Mouse (Mus musculus): ENCODE measurements around the gene Adamts10. TPM values are rescaled to one million over a fixed set of nuclear protein-coding genes. Genes with fewer than 3 reads are reported as not detected.

Adamts10 gene
- polyA plus RNA-seq, 1 experiment from 2014 or later = 15.4 TPM

GRCm38 (mm10) chr17:33512441-33513415 is 11.3 kb upstream of the Adamts10 start:
- in situ Hi-C loops (cut with MboI; ENCODE audit: low pct_unique_long_range_greater_than_20kb) = no loop called here
- TF ChIP-seq CTCF (IDR thresholded peaks at IDR 0.05) = no peak
- ChIA-PET CTCF (no interaction called here), POLR2A (no interaction called here)
- ATAC-seq (no peak), DNase-seq (ENCODE audit: low read depth, low spot score) (no peak)
- H3K27me3 ChIP-seq = peaks cover 23% of the 10 kb centered on the region

- peak; percentile 60 for TF ChIP-seq CTCF (IDR thresholded peaks at IDR 0.05)
- in situ Hi-C loops (cut with MboI; ENCODE audit: low pct_unique_long_range_greater_than_20kb) = no loop called here
- CTCF ChIA-PET = no interaction called here
- POLR2A ChIA-PET = no interaction called here
- peaks cover 24% of the 10 kb centered on the region for H3K27me3 ChIP-seq
- DNase-seq (ENCODE audit: low read depth, low spot score) (no peak), ATAC-seq (no peak)
These were observed 10.1 kb upstream of the Adamts10 start for GRCm38 (mm10) chr17:33513874-33514273.

GRCm38 (mm10) chr17:33520366-33520765 is 3.6 kb upstream of the Adamts10 start:
- peaks cover 8% of the 10 kb centered on the region for H3K27me3 ChIP-seq
- ATAC-seq = no peak
- POLR2A ChIA-PET = no interaction called here
- no peak for TF ChIP-seq CTCF (IDR thresholded peaks at IDR 0.05)
- no peak for DNase-seq (ENCODE audit: low read depth, low spot score)
- CTCF ChIA-PET = no interaction called here
- in situ Hi-C loops (cut with MboI; ENCODE audit: low pct_unique_long_range_greater_than_20kb) = loop anchor here (10.0 kb wide), 1 partner anchor 284 kb away; no protein-coding TSS in a partner anchor

GRCm38 (mm10) chr17:33523431-33523917 is 530 bp upstream of the Adamts10 start:
- no peak for TF ChIP-seq CTCF (IDR thresholded peaks at IDR 0.05)
- ATAC-seq = no peak
- ChIA-PET CTCF (no interaction called here), POLR2A (no interaction called here)
- no peak for DNase-seq (ENCODE audit: low read depth, low spot score)
- in situ Hi-C loops (cut with MboI; ENCODE audit: low pct_unique_long_range_greater_than_20kb) = loop anchor here (10.0 kb wide), 1 partner anchor 281 kb away; no protein-coding TSS in a partner anchor
- no peaks in the 10 kb centered on the region for H3K27me3 ChIP-seq

- no peaks in the 10 kb centered on the region for H3K27me3 ChIP-seq
- no peak for ATAC-seq
- ChIA-PET POLR2A (interaction anchor here (0.6 kb wide), 1 partner anchor 105 kb away, joined by 4 read pairs; no protein-coding TSS in a partner anchor), CTCF (no interaction called here)
- no peak for TF ChIP-seq CTCF (IDR thresholded peaks at IDR 0.05)
- DNase-seq (ENCODE audit: low read depth, low spot score) = no peak
- in situ Hi-C loops (cut with MboI; ENCODE audit: low pct_unique_long_range_greater_than_20kb) = loop anchor here (10.0 kb wide), 1 partner anchor 280 kb away; no protein-coding TSS in a partner anchor
These were observed 886 bp downstream of the Adamts10 start for GRCm38 (mm10) chr17:33524806-33525373.

GRCm38 (mm10) chr17:33526506-33526905 is 2.5 kb downstream of the Adamts10 start:
- TF ChIP-seq CTCF (IDR thresholded peaks at IDR 0.05) = no peak
- ChIA-PET CTCF (no interaction called here), POLR2A (interaction anchor here (0.5 kb wide), 1 partner anchor 25 kb away, joined by 4 read pairs; no protein-coding TSS in a partner anchor)
- no peak for ATAC-seq
- H3K27me3 ChIP-seq = no peaks in the 10 kb centered on the region
- DNase-seq (ENCODE audit: low read depth, low spot score) = no peak
- in situ Hi-C loops (cut with MboI; ENCODE audit: low pct_unique_long_range_greater_than_20kb) = loop anchor here (10.0 kb wide), 1 partner anchor 278 kb away; no protein-coding TSS in a partner anchor

- DNase-seq (ENCODE audit: low read depth, low spot score) = no peak
- in situ Hi-C loops (cut with MboI; ENCODE audit: low pct_unique_long_range_greater_than_20kb) = loop anchor here (5.0 to 10.0 kb wide), 2 partner anchors 97 to 286 kb away; partner anchors contain the start of genes Ndufa7 and Rps28
- no peaks in the 10 kb centered on the region for H3K27me3 ChIP-seq
- peak; percentile 87 for TF ChIP-seq CTCF (IDR thresholded peaks at IDR 0.05)
- CTCF ChIA-PET = interaction anchor here (0.9 to 1.7 kb wide), 9 partner anchors 10 to 106 kb away, joined by 3 to 7 read pairs (median 4); partner anchors contain the start of genes Myo1f and Zfp414
- POLR2A ChIA-PET = no interaction called here
- ATAC-seq = peak; percentile 47
These were observed 15.2 kb downstream of the Adamts10 start for GRCm38 (mm10) chr17:33539106-33539675.

- no peaks in the 10 kb centered on the region for H3K27me3 ChIP-seq
- in situ Hi-C loops (cut with MboI; ENCODE audit: low pct_unique_long_range_greater_than_20kb) = loop anchor here (5.0 to 10.0 kb wide), 2 partner anchors 98 to 285 kb away; partner anchors contain the start of genes Ndufa7 and Rps28
- ChIA-PET CTCF (interaction anchor here (0.9 to 1.7 kb wide), 8 partner anchors 10 to 106 kb away, joined by 3 to 4 read pairs (median 4); partner anchors contain the start of genes Myo1f and Zfp414), POLR2A (no interaction called here)
- TF ChIP-seq CTCF (IDR thresholded peaks at IDR 0.05) = no peak
- DNase-seq (ENCODE audit: low read depth, low spot score) (no peak), ATAC-seq (no peak)
These were observed 15.9 kb downstream of the Adamts10 start for GRCm38 (mm10) chr17:33539878-33540277.

- no peak for TF ChIP-seq CTCF (IDR thresholded peaks at IDR 0.05)
- POLR2A ChIA-PET = no interaction called here
- CTCF ChIA-PET = interaction anchor here (1.4 kb wide), 1 partner anchor 10 kb away, joined by 4 read pairs; no protein-coding TSS in a partner anchor
- in situ Hi-C loops (cut with MboI; ENCODE audit: low pct_unique_long_range_greater_than_20kb) = no loop called here
- no peak for DNase-seq (ENCODE audit: low read depth, low spot score)
- no peak for ATAC-seq
- H3K27me3 ChIP-seq = no peaks in the 10 kb centered on the region
These were observed 25.2 kb downstream of the Adamts10 start for GRCm38 (mm10) chr17:33549212-33549611.

GRCm38 (mm10) chr17:33550388-33550787 is 26.4 kb downstream of the Adamts10 start:
- in situ Hi-C loops (cut with MboI; ENCODE audit: low pct_unique_long_range_greater_than_20kb) = no loop called here
- ATAC-seq (no peak), DNase-seq (ENCODE audit: low read depth, low spot score) (no peak)
- no peaks in the 10 kb centered on the region for H3K27me3 ChIP-seq
- ChIA-PET CTCF (interaction anchor here (1.4 kb wide), 1 partner anchor 11 kb away, joined by 4 read pairs; no protein-coding TSS in a partner anchor), POLR2A (no interaction called here)
- TF ChIP-seq CTCF (IDR thresholded peaks at IDR 0.05) = no peak

Measured in Patski (cell line).